Mouse (Mus musculus): Measurements from ENCODE around the gene Sfxn5.
A peak's percentile ranks its signal among the peaks of the same experiment; 100 is the strongest.

Sfxn5 gene

GRCm38 (mm10) chr6:85333000-85333669 lies at the start of gene Sfxn5:
Gene Sfxn5, minus strand, starts transcription at chr6:85333422.
- peak; percentile 91 for DNase-seq (ENCODE audit: low read depth)

DNA sequence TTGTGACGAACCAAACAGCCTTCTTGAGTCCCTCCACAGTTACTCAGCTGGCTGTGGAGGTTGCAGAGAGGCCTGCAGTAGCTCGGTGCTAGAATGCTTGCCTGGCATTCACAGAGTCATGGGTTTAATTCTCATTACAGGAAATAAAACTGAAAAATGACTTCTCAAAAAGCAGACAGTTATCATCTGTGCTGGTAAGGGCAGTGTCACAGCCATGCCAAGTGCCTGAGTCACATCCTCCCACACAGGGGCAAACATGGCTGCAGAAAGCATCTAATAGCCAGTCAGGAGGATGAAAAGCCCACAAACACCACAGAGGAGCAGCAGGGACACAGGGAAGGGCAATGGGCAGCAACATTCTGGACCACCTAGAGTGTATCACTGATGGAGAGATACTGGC lies 49.6 kb upstream of the Sfxn5 start:
- DNase-seq (ENCODE audit: low read depth): no peak

DNA sequence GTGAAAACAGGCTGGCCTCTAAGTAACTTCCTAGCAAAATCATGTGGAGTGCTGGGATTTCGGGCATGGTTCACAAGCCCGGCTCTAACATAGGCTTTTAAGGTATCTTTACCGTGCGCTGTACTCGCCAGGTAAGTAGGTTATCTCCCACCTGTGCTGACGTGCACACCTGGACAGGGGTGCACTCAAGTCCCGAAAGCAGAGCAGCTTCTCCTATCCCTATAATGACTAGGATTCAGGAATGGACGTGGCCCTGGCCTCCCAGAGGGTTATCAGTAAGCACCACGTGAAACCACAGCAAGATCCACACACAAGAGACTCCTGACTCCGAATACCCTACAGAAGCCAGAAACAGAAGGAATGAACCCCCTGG lies 48.4 kb upstream of the Sfxn5 start:
- no peak for DNase-seq (ENCODE audit: low read depth)

- DNase-seq (ENCODE audit: low read depth): peak; percentile 27
These were observed 47.9 kb upstream of the Sfxn5 start for GRCm38 (mm10) chr6:85380901-85381647.

GRCm38 (mm10) chr6:85380201-85380900 lies 47.1 kb upstream of the Sfxn5 start:
- DNase-seq (ENCODE audit: low read depth): peak; percentile 79

DNA sequence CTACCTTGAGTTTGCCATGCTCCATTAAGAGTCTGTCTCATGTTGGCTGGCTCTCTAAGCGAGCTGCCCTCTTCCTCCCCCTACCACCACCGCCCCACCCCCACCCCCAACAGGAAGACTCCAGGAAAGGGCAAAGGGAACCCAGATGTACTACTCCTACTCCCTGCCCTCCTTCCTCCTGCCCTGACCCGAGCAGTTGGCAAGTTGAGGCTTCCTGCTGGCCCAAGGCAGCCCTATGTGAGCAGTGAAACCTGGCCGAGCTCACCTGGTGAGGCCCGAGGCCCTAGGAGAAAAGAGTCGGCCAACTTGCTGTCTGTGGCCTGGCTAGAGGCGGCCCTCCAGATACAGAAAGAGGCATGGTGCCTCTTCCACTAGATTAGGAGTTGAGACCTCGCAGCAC lies 45.4 kb upstream of the Sfxn5 start:
- DNase-seq (ENCODE audit: low read depth): no peak

- no peak for DNase-seq (ENCODE audit: low read depth)
These were observed 44.7 kb upstream of the Sfxn5 start for GRCm38 (mm10) chr6:85377876-85378275.

DNA sequence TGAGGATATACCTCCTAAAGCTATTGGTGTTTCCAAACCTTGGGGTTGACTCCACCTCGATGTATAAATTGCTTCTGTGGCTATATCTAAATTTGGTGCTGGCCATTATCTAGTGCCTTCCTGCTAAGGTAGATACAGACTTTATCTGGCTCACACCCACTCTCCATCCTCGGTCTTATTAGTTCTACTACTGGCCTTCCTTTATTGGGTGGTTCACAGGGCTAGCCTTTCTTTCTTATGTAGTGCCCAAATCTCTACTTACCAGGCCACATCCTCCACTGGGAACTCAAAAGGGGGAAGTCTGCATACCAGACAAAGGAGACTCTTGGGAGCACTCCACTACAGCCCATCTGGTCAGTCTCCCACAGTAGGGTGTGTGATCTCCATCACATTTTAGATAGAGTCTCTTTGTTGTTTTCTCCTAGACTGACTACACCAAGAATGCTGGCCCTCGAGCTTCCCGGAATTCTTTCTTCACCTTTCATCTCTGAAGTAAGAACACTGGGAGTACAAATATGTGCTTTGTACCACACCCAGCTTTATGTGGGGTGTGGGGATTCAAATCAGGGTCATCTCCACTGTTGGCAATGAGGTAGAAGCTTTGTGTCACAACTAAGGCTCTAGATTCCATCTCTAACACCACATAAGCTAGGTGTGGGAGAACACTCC lies 44.0 kb upstream of the Sfxn5 start:
- DNase-seq (ENCODE audit: low read depth): no peak

DNA sequence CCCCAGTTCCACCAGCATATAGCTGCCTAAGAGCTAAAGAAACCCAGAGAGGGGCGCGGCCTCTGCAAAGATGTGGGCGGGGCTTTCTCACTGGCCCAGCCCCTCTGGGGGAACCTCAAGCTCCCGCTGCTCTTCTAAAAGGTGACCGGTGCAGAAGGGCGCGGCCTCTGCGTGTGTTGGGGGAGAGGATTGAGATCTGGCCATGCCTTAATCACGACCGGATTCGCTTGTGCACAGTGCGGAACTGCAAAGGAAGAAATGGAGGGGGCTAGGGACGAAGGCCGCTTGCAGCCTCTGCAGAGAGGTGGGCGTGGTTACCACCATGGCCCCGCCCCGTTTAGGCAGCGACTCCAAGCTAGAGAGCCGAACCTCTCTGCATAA lies 41.5 kb upstream of the Sfxn5 start:
- peak; percentile 99 for DNase-seq (ENCODE audit: low read depth)

- DNase-seq (ENCODE audit: low read depth): no peak
These were observed 40.9 kb upstream of the Sfxn5 start, which contains the start of gene Rab11fip5 for GRCm38 (mm10) chr6:85373951-85374733. Gene Rab11fip5, minus strand, starts transcription at chr6:85374634.

- no peak for DNase-seq (ENCODE audit: low read depth)
These were observed 40.0 kb upstream of the Sfxn5 start for GRCm38 (mm10) chr6:85373066-85373860.

DNA sequence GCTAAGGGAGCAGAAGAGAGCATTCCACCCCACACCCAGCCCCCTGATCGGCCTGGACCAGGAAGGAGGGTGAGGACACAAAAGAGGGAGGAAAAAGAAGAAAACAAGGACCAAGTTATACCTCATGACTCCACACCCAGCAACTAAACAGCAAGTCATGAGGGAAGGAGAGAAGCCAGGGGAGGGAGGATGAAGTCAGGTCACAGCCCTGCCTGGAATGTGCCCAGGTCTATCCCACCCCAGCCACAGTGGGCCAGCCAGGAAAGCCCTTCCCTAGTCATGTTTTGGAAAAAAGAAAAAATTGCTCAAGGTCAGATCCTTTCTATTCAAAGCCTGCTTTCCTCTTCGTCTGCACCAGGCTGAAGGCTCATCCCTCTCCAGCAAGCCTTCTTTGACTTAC lies 39.3 kb upstream of the Sfxn5 start:
- no peak for DNase-seq (ENCODE audit: low read depth)

DNA sequence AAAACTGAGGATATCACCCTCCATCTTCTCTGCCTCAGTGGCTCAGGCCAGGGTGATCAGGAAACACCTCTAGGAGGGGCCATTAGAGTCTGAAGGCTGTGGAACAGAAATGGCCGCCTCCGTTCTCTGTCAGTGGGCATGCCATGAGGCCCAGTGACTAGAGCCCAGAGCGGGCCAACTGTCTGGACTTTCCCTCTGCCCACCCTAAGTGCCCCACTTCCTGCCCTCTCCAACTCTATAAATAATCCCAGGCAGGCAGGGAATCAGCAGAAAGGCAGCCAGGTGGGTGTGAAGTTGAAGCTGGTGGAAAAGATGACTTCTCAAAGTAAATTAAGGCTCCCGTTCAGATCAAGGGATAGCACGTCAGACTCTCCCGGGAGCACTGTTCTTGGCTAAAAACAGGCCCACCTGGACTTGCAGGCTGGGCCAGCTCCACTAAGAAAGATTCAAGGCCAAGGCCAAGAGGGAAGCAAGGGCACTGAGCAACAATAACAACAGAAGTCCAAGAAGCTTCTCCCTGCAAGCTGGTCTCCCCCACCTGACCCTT lies 38.7 kb upstream of the Sfxn5 start:
- no peak for DNase-seq (ENCODE audit: low read depth)

- DNase-seq (ENCODE audit: low read depth): no peak
These were observed 37.6 kb upstream of the Sfxn5 start for GRCm38 (mm10) chr6:85370666-85371430.

DNA sequence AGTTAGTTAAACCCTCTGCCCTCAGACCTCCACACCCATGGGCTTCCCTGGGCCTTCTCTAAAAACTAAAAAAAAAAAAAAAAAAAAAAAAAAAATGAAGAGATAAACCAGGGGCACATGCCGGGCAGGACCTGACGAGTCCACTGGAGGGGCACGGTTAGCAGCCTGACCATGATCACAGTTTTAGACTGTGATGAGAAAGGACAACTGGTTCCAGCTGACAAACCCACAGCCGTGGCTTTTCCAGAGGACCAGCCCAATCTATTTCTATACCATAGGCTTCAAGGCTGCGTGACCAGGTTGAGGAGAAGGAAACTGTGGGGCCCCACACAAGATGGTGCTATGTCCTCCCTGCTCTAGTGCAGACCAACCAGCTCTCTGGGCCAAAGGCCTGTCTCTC lies 36.8 kb upstream of the Sfxn5 start:
- DNase-seq (ENCODE audit: low read depth): no peak

- DNase-seq (ENCODE audit: low read depth): no peak
These were observed 36.1 kb upstream of the Sfxn5 start for GRCm38 (mm10) chr6:85369181-85369860.

DNA sequence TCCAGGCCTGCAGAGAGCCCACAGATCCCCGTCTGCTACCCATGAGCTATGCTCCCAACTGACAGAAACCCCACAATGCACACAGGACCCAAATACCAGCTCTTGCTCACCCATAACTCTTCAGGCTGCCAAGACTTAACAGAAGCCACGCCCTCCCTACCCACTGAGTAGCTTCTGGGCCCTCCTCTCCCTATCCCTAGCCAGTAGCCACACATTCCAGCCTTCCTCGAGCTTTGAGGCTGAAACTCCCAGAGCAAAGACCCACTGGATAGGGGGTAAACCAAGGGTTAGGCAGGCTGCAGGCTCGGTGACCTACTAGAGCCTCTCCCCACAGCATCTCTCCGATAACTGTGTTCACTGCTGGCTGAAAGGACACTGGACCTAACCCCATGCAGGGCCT lies 35.5 kb upstream of the Sfxn5 start:
- DNase-seq (ENCODE audit: low read depth): no peak

GRCm38 (mm10) chr6:85368166-85368565 lies 34.9 kb upstream of the Sfxn5 start:
- DNase-seq (ENCODE audit: low read depth): no peak

- DNase-seq (ENCODE audit: low read depth): no peak
These were observed 33.2 kb upstream of the Sfxn5 start for GRCm38 (mm10) chr6:85366387-85366786.
